Mouse (Mus musculus): ENCODE results near the gene Ubxn10.

Gene Ubxn10

DNA sequence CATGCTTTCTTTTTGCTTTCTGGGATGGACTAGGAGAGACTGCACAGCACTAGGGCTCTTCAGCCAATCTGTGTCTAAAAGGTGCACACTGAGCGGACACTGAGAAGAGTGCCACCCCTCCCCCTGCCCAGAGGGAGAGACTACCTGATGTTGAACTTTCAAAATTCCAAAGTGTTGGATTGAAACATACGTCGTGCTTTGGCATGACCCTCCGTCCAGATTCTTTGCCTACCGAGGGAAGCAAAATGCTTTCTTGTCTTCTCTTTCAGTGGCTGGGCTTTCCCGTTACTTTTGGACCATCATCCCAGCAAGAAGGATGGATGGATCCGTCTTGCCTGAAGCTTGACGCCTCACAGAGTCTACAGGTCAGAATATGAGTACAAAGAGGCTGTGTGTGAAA lies 35.9 kb downstream of the Ubxn10 start:
- no peak for DNase-seq (ENCODE audit: low read depth)

- no peak for DNase-seq (ENCODE audit: low read depth)
Observed at GRCm38 (mm10) chr4:138700184-138700982, 36.6 kb downstream of the Ubxn10 start.

DNA sequence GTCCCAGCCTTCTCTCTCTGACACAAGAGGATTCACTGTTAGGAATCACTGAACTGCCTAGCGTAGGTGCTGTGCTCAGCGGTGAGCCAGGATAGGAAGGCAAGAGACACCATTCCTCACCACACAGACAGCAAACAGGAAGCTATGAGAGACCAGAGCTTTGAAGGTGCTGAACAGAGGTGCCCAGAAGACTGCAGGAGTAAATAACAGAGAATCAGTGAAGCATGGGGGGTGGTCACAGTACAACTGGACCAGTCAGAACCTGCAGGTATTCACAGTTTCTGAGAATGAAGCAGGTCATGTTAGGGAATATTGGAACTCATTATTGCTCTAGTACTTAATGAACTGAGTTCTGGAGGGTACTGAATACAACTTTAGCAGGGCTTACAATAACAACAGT lies 38.7 kb downstream of the Ubxn10 start:
- no peak for DNase-seq (ENCODE audit: low read depth)

GRCm38 (mm10) chr4:138697166-138697860 lies 39.7 kb downstream of the Ubxn10 start:
- DNase-seq (ENCODE audit: low read depth), result no peak

GRCm38 (mm10) chr4:138696720-138697119 lies 40.2 kb downstream of the Ubxn10 start:
- no peak for DNase-seq (ENCODE audit: low read depth)

GRCm38 (mm10) chr4:138693043-138693692 lies 43.8 kb downstream of the Ubxn10 start:
- no peak for DNase-seq (ENCODE audit: low read depth)

DNA sequence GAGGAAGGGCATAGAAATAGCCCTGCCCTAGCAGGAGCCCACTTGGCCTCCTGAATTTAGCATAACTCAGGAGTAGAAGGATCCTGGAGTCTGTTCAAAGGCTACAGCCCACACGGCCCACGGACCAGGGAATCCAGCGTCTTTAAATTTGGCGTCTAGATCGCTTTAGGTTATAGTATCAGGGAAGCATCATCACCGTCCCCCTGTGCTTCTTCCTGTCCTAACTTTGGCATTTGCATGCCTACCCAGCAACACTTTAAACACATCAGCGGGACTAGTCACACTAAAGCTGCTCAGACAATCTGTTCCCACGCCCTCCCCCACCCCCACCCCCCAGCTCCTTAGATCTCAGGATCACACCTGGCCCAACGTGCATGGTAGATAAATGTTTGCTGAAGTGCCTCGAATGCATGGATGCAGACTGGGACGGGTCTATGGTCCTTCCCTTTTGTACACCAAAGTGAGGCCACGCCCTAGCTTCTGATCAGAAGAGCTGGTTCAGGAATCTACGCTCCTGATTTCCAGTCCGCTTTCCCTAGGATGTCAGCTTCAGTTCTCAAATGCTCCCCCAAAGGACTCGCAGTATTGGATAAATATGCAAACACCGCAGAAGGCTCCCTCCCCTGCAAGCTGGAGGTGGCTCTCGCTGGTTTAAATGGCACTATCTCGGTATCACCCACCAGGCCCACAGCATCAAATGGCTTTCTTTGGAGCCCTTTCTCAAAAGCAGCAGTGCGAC lies 45.4 kb downstream of the Ubxn10 start:
- no peak for DNase-seq (ENCODE audit: low read depth)

DNA sequence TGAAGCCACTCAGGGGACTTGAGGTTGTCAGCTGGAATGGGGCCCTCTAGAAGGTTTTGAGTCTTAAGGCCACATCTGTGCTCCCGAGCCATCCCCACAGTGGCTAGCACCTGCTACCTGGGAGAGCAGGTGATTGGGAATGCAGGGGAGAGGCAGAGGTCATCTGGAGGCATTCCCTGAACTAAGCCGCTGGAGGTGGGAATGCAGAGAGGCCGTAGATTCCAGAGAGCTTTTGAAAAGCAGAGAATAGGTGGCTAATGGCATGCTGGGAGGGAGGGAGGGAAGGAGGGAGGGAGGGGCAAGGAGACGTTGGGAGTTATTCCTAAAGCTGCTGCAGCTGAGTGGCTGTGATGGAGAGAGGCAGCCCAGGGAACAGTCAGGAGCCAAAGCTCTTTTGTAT lies 46.4 kb downstream of the Ubxn10 start:
- DNase-seq (ENCODE audit: low read depth), result no peak

DNA sequence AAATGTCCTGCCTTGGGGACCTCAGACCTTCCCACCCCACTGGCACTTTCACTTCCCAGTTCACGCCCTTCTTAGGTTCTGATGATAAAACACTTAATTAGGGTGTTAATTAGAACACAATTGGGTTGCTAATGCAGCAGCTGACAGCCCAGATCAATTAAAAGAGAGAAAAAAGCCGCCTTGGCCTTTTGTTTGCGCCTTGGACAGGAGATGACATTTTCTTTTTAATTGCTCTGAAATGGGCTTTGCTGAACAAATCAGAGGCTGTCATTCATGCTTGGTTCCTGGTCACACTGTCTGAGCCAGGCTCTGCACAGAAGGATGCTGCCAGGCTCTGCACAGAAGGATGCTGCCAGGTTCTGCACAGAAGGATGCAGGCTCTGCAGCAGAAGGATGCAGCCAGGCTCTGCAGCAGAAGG lies 47.9 kb downstream of the Ubxn10 start:
- DNase-seq (ENCODE audit: low read depth), result no peak

GRCm38 (mm10) chr4:138685813-138686212 lies 51.2 kb downstream of the Ubxn10 start:
- DNase-seq (ENCODE audit: low read depth), result no peak

- no peak for DNase-seq (ENCODE audit: low read depth)
Observed at GRCm38 (mm10) chr4:138682760-138683159, 54.2 kb downstream of the Ubxn10 start.

DNA sequence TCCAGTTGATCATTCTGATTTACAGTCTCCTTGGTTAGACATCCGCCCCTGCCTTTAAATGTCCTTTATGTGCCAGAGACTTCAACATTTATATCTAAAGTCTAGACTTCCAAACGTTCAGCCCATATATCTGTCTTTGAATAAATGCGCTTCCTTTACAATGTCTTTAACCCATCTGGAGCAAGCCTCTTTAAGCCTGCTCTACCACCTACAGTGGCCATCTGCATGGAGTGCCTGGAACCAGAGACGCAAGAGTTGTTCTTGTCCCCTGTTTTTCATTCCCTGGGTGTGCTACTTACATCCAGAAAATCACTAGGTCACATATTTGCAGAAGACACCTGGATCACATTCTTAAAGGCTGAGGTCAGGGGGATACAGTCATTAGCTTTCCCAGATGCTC lies 56.8 kb downstream of the Ubxn10 start:
- DNase-seq (ENCODE audit: low read depth), result no peak

DNA sequence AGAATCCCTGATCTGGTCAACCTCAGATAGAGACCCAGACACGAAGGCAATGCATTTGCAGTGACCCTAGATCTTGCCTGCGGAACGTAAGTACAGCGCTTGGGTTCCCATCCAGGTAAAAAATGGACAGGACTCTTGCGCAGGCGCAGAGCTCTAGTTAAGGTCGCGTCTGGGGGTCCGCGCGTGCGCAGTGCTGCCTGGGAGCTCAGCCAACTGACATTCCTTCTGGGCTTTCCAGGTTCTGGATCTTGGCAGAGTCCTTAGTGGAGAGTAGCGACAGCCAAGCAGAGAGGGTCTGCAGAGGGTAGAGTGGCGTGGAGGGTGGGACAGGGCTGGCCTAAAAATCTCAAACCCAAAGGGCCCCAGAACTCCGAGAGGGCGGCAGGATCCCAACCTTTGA lies 59.4 kb downstream of the Ubxn10 start:
- no peak for DNase-seq (ENCODE audit: low read depth)

- DNase-seq (ENCODE audit: low read depth), result peak; percentile 8
Observed at GRCm38 (mm10) chr4:138676480-138676879, 60.5 kb downstream of the Ubxn10 start.

GRCm38 (mm10) chr4:138672160-138672559 lies 64.8 kb downstream of the Ubxn10 start:
- DNase-seq (ENCODE audit: low read depth), result no peak

- no peak for DNase-seq (ENCODE audit: low read depth)
Observed at GRCm38 (mm10) chr4:138670093-138670889, 66.7 kb downstream of the Ubxn10 start.

- no peak for DNase-seq (ENCODE audit: low read depth)
Observed at GRCm38 (mm10) chr4:138666521-138666920, 70.4 kb downstream of the Ubxn10 start.

- DNase-seq (ENCODE audit: low read depth), result no peak
Observed at GRCm38 (mm10) chr4:138659936-138660602, 76.9 kb downstream of the Ubxn10 start.
